Mouse (Mus musculus): Measurements from ENCODE around the gene Krtap3-3. TPM values are rescaled to one million over a fixed set of nuclear protein-coding genes. Genes with fewer than 3 reads are reported as not detected.

Gene Krtap3-3
- polyA plus RNA-seq, 1 experiment from 2014 or later = not detected

DNA sequence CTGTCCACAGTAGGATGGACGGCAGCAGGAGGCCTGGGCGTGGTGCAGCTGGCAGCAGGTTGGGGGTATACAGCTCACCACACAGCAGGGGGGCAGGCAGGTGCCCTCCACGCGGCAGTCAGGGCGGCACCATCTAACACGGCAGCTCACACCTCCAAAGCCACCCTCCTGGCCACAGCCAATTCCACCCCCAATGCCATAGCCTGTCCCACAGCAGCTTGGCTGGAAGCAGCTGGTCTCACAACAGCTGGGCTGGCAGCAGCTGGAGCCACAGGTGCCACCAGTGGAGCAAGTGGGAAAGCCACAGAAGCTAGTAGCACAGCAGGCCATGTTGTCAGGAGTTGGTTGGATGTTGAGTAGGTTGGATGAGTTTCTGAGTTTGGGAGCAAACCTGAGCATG lies 30.0 kb upstream of the Krtap3-3 start, which contains the start of gene Krtap1-5:
Krtap1-5 (minus strand) TSS at position 381 of the 400 bp plus-strand sequence.
- no peak for TF ChIP-seq CTCF (IDR thresholded peaks at IDR 0.05)
- TF ChIP-seq EP300 (IDR thresholded peaks at IDR 0.05) = no peak
- no peaks in the 10 kb centered on the region for H3K27me3 ChIP-seq (replicated peaks; ENCODE audit: insufficient read depth, low read length)
- no peak within 1 kb of the TSS for H3K4me3 ChIP-seq (ENCODE audit: low read depth, low read length)
- DNase-seq (ENCODE audit: low spot score) (no peak), ATAC-seq (no peak)
- H3K36me3 ChIP-seq (ENCODE audit: insufficient read depth, low read length) = no peaks in the 10 kb centered on the region
- no peak within 1 kb of the TSS for H3K9ac ChIP-seq (replicated peaks; ENCODE audit: low read depth)
- H3K4me1 ChIP-seq (ENCODE audit: insufficient read depth, low read depth, low read length) = no peaks in the 10 kb centered on the region
- no peak within 1 kb of the TSS for H3K4me2 ChIP-seq (replicated peaks; ENCODE audit: low read depth, low read length)
- H3K9me3 ChIP-seq (ENCODE audit: low read length) = no peaks in the 10 kb centered on the region
- no peak within 1 kb of the TSS for H3K27ac ChIP-seq (ENCODE audit: low read length)
- WGBS = 85% methylated on average over 6 of the region's 6 CpGs

DNA sequence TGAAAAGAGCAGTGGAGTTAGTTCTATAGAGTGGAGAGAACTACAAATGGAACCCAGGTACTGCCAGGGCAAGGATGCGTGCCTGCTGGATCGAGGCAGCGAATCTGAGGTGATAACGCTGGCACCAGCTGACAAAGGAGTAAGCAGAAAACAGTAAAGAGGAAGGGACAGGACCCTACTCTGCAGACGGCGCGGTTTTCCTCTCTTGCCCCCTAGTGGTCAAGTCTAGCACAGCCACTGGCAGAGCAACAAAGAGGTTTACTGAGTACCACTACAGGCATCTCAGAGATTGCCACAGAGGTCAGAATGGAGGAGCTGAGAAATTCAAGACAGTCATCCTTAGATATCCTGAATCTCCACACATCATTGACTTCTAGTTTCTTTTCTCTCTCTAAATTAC lies 23.4 kb upstream of the Krtap3-3 start:
- H3K9ac ChIP-seq (replicated peaks; ENCODE audit: low read depth) = no peak overlapping the region

DNA sequence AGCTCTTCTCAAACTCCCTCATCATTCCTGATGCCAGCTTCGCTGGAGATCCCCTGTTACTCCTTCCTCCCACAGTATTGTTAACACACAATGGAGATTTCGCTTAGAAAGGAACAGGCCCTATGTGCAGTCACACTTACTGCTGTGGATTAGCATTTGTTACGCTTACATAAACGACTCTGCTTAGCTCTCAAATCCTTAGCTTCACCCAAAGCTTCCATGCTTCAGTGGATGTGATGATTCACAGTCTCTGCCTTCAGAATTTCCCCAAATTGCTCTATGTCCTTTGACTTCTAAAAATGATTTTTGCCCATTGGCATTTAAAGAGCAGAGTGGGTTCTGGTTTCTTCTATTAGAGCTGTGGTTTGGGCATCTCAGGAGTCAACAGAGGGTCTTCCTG lies 22.5 kb upstream of the Krtap3-3 start:
- DNase-seq (ENCODE audit: low spot score) = no peak
- ATAC-seq = no peak
- Histone ChIP-seq H3K4me3 (ENCODE audit: low read depth, low read length) (no peak overlapping the region), H3K4me1 (ENCODE audit: insufficient read depth, low read depth, low read length) (no peaks in the 10 kb centered on the region), H3K9me3 (ENCODE audit: low read length) (no peaks in the 10 kb centered on the region), H3K9ac (replicated peaks; ENCODE audit: low read depth) (no peak overlapping the region), H3K4me2 (replicated peaks; ENCODE audit: low read depth, low read length) (no peak overlapping the region), H3K27ac (ENCODE audit: low read length) (no peak overlapping the region), H3K36me3 (ENCODE audit: insufficient read depth, low read length) (no peaks in the 10 kb centered on the region), H3K27me3 (replicated peaks; ENCODE audit: insufficient read depth, low read length) (no peaks in the 10 kb centered on the region)
- TF ChIP-seq EP300 (IDR thresholded peaks at IDR 0.05) (no peak), CTCF (IDR thresholded peaks at IDR 0.05) (no peak)
- 60% methylated on average over 4 of the region's 4 CpGs for WGBS

More for the DNA sequence above, 23.4 kb upstream of the Krtap3-3 start:
- ATAC-seq (peak; percentile 77), DNase-seq (ENCODE audit: low spot score) (peak; percentile 83)
- 0% methylated on average over 7 of the region's 7 CpGs for WGBS
- Histone ChIP-seq H3K4me1 (ENCODE audit: insufficient read depth, low read depth, low read length) (no peaks in the 10 kb centered on the region), H3K4me3 (ENCODE audit: low read depth, low read length) (no peak overlapping the region), H3K4me2 (replicated peaks; ENCODE audit: low read depth, low read length) (peak overlapping the region; percentile 32; the same call in 1 of the 2 replicates), H3K36me3 (ENCODE audit: insufficient read depth, low read length) (no peaks in the 10 kb centered on the region), H3K9me3 (ENCODE audit: low read length) (no peaks in the 10 kb centered on the region), H3K27ac (ENCODE audit: low read length) (no peak overlapping the region), H3K27me3 (replicated peaks; ENCODE audit: insufficient read depth, low read length) (no peaks in the 10 kb centered on the region)
- no peak for TF ChIP-seq EP300 (IDR thresholded peaks at IDR 0.05)
- peak; percentile 92 for TF ChIP-seq CTCF (IDR thresholded peaks at IDR 0.05)

DNA sequence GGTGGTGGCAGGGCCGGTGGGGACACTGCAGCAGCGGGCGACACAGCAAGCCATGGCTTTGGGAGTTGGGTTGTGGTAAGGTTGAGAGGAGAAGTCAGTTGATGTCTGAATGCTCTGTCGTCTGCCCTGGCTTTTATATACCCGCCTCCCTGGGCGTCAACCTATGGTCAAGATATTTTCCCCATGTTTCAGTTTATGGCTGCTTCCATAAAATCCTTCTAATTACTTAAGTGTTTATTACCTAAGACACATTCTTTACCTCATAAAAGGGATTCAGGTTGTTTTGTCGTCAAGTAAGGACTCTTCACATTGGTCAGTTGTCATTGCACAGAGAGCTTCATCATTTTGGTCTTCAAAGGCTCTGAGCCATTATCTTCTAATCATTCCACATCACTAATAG lies 15.9 kb upstream of the Krtap3-3 start, which contains the start of gene Krtap3-1:
Krtap3-1 (minus strand) TSS at position 101 of the 400 bp plus-strand sequence.
- Histone ChIP-seq H3K4me2 (replicated peaks; ENCODE audit: low read depth, low read length) (no peak within 1 kb of the TSS), H3K4me1 (ENCODE audit: insufficient read depth, low read depth, low read length) (no peaks in the 10 kb centered on the region), H3K36me3 (ENCODE audit: insufficient read depth, low read length) (no peaks in the 10 kb centered on the region), H3K27ac (ENCODE audit: low read length) (no peak within 1 kb of the TSS), H3K9me3 (ENCODE audit: low read length) (no peaks in the 10 kb centered on the region), H3K27me3 (replicated peaks; ENCODE audit: insufficient read depth, low read length) (no peaks in the 10 kb centered on the region), H3K4me3 (ENCODE audit: low read depth, low read length) (no peak within 1 kb of the TSS), H3K9ac (replicated peaks; ENCODE audit: low read depth) (no peak within 1 kb of the TSS)
- WGBS = 94% methylated on average over 7 of the region's 7 CpGs
- DNase-seq (ENCODE audit: low spot score) = no peak
- TF ChIP-seq CTCF (IDR thresholded peaks at IDR 0.05) (no peak), EP300 (IDR thresholded peaks at IDR 0.05) (no peak)
- ATAC-seq = no peak

DNA sequence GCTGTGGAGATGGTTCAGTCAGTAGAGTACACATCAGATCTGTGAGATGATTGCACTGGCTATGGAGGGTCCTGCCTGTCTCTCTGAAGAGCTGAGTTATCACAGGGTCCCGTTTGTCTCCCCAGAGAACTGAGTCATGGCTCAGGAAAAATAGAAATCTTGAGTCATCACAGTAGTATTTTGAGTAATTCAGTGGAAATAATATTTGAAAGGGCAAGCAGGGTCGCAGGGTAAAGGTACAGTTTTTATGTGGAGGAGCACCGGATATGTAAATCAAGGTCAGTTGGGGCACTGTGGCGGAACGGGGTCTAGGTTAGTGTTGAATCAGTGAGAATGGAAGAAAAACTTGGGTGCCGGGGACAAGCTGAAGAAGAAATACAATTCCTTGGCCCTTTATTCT lies 11.9 kb upstream of the Krtap3-3 start:
- TF ChIP-seq CTCF (IDR thresholded peaks at IDR 0.05) (no peak), EP300 (IDR thresholded peaks at IDR 0.05) (no peak)
- Histone ChIP-seq H3K9me3 (ENCODE audit: low read length) (no peaks in the 10 kb centered on the region), H3K36me3 (ENCODE audit: insufficient read depth, low read length) (no peaks in the 10 kb centered on the region), H3K4me3 (ENCODE audit: low read depth, low read length) (no peak overlapping the region), H3K9ac (replicated peaks; ENCODE audit: low read depth) (no peak overlapping the region), H3K4me1 (ENCODE audit: insufficient read depth, low read depth, low read length) (no peaks in the 10 kb centered on the region), H3K27me3 (replicated peaks; ENCODE audit: insufficient read depth, low read length) (no peaks in the 10 kb centered on the region), H3K27ac (ENCODE audit: low read length) (no peak overlapping the region), H3K4me2 (replicated peaks; ENCODE audit: low read depth, low read length) (no peak overlapping the region)
- DNase-seq (ENCODE audit: low spot score) = no peak
- WGBS = 77% methylated on average over 6 of the region's 6 CpGs
- ATAC-seq = no peak

DNA sequence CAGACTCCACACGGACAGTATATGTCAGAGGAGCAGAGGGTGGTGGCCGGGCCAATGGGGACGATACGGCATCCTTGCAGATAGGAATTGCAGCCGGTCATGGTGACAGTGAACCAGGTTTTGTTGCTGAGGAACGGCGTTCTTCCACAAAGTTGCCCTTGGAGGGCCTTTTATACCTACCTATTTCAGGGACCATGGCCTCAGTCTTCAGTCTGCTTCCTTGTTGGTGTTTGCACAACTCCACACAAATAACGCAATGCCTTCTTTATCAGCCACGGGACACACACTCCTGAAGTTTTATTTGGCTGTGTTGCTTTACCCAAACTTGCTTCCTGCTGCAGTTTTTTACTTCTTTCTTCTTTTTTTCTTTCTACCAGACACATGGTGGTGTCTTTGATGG lies 8.7 kb upstream of the Krtap3-3 start, which contains the start of gene Gm11939:
Gm11939 (minus strand) TSS at position 101 of the 400 bp plus-strand sequence.
- no peaks in the 10 kb centered on the region for H3K9me3 ChIP-seq (ENCODE audit: low read length)
- TF ChIP-seq EP300 (IDR thresholded peaks at IDR 0.05) = no peak
- TF ChIP-seq CTCF (IDR thresholded peaks at IDR 0.05) = no peak
- no peak within 1 kb of the TSS for H3K27ac ChIP-seq (ENCODE audit: low read length)
- no peak for ATAC-seq
- H3K27me3 ChIP-seq (replicated peaks; ENCODE audit: insufficient read depth, low read length) = no peaks in the 10 kb centered on the region
- 82% methylated on average over 9 of the region's 9 CpGs for WGBS
- H3K4me3 ChIP-seq (ENCODE audit: low read depth, low read length) = no peak within 1 kb of the TSS
- no peak for DNase-seq (ENCODE audit: low spot score)
- H3K9ac ChIP-seq (replicated peaks; ENCODE audit: low read depth) = no peak within 1 kb of the TSS
- no peaks in the 10 kb centered on the region for H3K4me1 ChIP-seq (ENCODE audit: insufficient read depth, low read depth, low read length)
- no peaks in the 10 kb centered on the region for H3K36me3 ChIP-seq (ENCODE audit: insufficient read depth, low read length)
- H3K4me2 ChIP-seq (replicated peaks; ENCODE audit: low read depth, low read length) = no peak within 1 kb of the TSS
